8 mouse cellular contexts compared by ENCODE assay signal in the genomic region with DNA sequence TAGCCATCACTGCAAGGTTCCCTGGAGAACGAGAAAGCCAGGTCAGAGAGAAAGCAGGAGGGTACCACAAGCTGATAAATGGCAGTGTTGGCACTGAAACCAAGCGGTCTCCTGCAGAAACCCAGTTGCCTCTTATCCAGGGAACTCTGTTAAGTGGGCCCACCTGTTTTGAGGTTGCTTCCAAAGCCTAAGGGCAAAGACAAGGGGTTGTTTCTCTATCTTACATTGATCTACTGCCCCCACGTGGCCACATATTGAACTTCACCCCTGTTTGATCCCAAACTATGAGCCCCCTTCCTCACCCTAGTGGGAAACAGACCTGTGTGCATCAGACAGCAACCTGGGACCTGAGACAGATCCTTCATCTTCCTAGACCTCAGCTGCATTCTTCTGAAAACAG. TPM values are rescaled to one million over a fixed set of nuclear protein-coding genes. Genes with fewer than 3 reads are reported as not detected.
DNase-seq lines count a peak whose midpoint lies in the region; ATAC-seq and TF ChIP-seq lines count a peak whose summit lies in the region.

No protein-coding gene starts in this region.

- 25% methylated on average over 3 of the region's 3 CpGs for WGBS in heart, adult 2 months
- 29% methylated on average over 3 of the region's 3 CpGs for WGBS in heart, embryonic 12.5 days
- 29% methylated on average over 3 of the region's 3 CpGs for WGBS in midbrain, embryonic 12.5 days
- 18% methylated on average over 3 of the region's 3 CpGs for WGBS in stomach, postnatal 0 days

- H3K4me3 ChIP-seq in heart, adult 2 months: no peak overlapping the region
- H3K4me3 ChIP-seq in heart, embryonic 12.5 days: no peak overlapping the region
- H3K4me3 ChIP-seq in midbrain, embryonic 12.5 days: no peak overlapping the region
- H3K4me3 ChIP-seq in stomach, postnatal 0 days (ENCODE audit: low read depth, low read length): no peak overlapping the region

- no peaks in the 10 kb centered on the region for H3K36me3 ChIP-seq in heart, adult 2 months (ENCODE audit: control insufficient read depth, insufficient read depth, low read length)
- H3K36me3 ChIP-seq in heart, embryonic 12.5 days: no peaks in the 10 kb centered on the region
- H3K36me3 ChIP-seq in midbrain, embryonic 12.5 days: no peaks in the 10 kb centered on the region
- no peaks in the 10 kb centered on the region for H3K36me3 ChIP-seq in stomach, postnatal 0 days (ENCODE audit: control insufficient read depth, insufficient read depth, low read length)

- no peak overlapping the region for H3K27ac ChIP-seq in heart, adult 2 months
- no peak overlapping the region for H3K27ac ChIP-seq in heart, embryonic 12.5 days (ENCODE audit: poor library complexity, severe bottlenecking)
- H3K27ac ChIP-seq in midbrain, embryonic 12.5 days (replicated peaks): no peak overlapping the region
- no peak overlapping the region for H3K27ac ChIP-seq in stomach, postnatal 0 days (replicated peaks)

- peak; percentile 47 to 75 for DNase-seq in heart, adult 2 months
- DNase-seq in c-Kit-positive CD71-negative TER-119-negative erythroid progenitor cells, embryonic 14.5 days (ENCODE audit: low read depth): peak; percentile 50
- peak; percentile 77 for DNase-seq in induced T-regulatory cell, adult 2 months (ENCODE audit: low read depth)
- peak; percentile 29 to 54 for DNase-seq in left cerebral cortex, adult 8-10 months (ENCODE audit: low spot score in 2 of 2)
- DNase-seq in stomach, postnatal 0 days (ENCODE audit: low spot score): peak; percentile 66

- 0 out of 2 replicates have a peak, but pooled peaks cover 5% of the 10 kb centered on the region for H3K9me3 ChIP-seq in heart, embryonic 12.5 days (replicated peaks)
- H3K9me3 ChIP-seq in midbrain, embryonic 12.5 days: 0 out of 2 replicates have a peak, but pooled peaks cover 4% of the 10 kb centered on the region
- H3K9me3 ChIP-seq in stomach, postnatal 0 days (ENCODE audit: control insufficient read depth, low read length): no peaks in the 10 kb centered on the region

- peak; percentile 88 for TF ChIP-seq CTCF in heart, adult 2 months (IDR thresholded peaks at IDR 0.05)
- peak; percentile 88 for TF ChIP-seq CTCF in stomach, postnatal 0 days (IDR thresholded peaks at IDR 0.05; ENCODE audit: low read depth)

- no peaks in the 10 kb centered on the region for H3K79me2 ChIP-seq in heart, adult 2 months (replicated peaks; ENCODE audit: control insufficient read depth, insufficient read depth, low read length)

- H3K27me3 ChIP-seq in heart, adult 2 months (ENCODE audit: control insufficient read depth, insufficient read depth, low read length): no peaks in the 10 kb centered on the region
- H3K27me3 ChIP-seq in heart, embryonic 12.5 days (replicated peaks): no peaks in the 10 kb centered on the region; the same call in 1 of the 2 replicates
- H3K27me3 ChIP-seq in midbrain, embryonic 12.5 days: peaks cover 7% of the 10 kb centered on the region; the same call in 1 of the 2 replicates
- no peaks in the 10 kb centered on the region for H3K27me3 ChIP-seq in stomach, postnatal 0 days (ENCODE audit: control insufficient read depth, insufficient read depth, low read length)

- ATAC-seq in heart, embryonic 12.5 days (ENCODE audit: insufficient number of reproducible peaks, low FRiP score): no peak
- ATAC-seq in frontal cortex, adult (ENCODE audit: low TSS enrichment): peak; percentile 57
- peak; percentile 30; the same call in 1 of the 2 replicates for ATAC-seq in midbrain, embryonic 12.5 days (ENCODE audit: low FRiP score, low read depth)
- ATAC-seq in stomach, postnatal 0 days (ENCODE audit: low FRiP score, low TSS enrichment): no peak

- TF ChIP-seq EP300 in heart, adult 2 months (IDR thresholded peaks at IDR 0.05; ENCODE audit: insufficient read depth, low read depth, low read length): 0 out of 2 replicates have a peak, but pooled peaks have one; percentile 49
- TF ChIP-seq EP300 in stomach, postnatal 0 days (optimal IDR thresholded peaks at IDR 0.05): no peak

- intact Hi-C loops in heart, adult 2 months (cut with DNase I): loop anchor here (1.0 kb wide), 2 partner anchors 42 to 195 kb away; partner anchors contain the start of gene Tcf7l1

- TF ChIP-seq POLR2A in heart, adult 2 months (IDR thresholded peaks at IDR 0.05; ENCODE audit: insufficient read depth, low read depth, low read length): no peak

- no peak overlapping the region for H3K9ac ChIP-seq in heart, adult 2 months (ENCODE audit: low read depth, low read length)
- no peak overlapping the region for H3K9ac ChIP-seq in heart, embryonic 12.5 days
- no peak overlapping the region for H3K9ac ChIP-seq in midbrain, embryonic 12.5 days (replicated peaks)
- H3K9ac ChIP-seq in stomach, postnatal 0 days (ENCODE audit: low read length): no peak overlapping the region

- no peaks in the 10 kb centered on the region; the same call in 1 of the 2 replicates for H3K4me1 ChIP-seq in heart, adult 2 months (ENCODE audit: control insufficient read depth, insufficient read depth, low read length)
- H3K4me1 ChIP-seq in heart, embryonic 12.5 days (replicated peaks): 0 out of 2 replicates have a peak, but pooled peaks cover under 1% of the 10 kb centered on the region
- 0 out of 2 replicates have a peak, but pooled peaks cover 2% of the 10 kb centered on the region for H3K4me1 ChIP-seq in midbrain, embryonic 12.5 days
- no peaks in the 10 kb centered on the region for H3K4me1 ChIP-seq in stomach, postnatal 0 days (replicated peaks; ENCODE audit: control insufficient read depth, insufficient read depth)

- H3K4me2 ChIP-seq in heart, embryonic 12.5 days: no peak overlapping the region
- H3K4me2 ChIP-seq in midbrain, embryonic 12.5 days (replicated peaks): no peak overlapping the region
- H3K4me2 ChIP-seq in stomach, postnatal 0 days (replicated peaks; ENCODE audit: low read depth): no peak overlapping the region

RNA-seq across cellular contexts. Expression of gene Tcf7l1, which starts 42.2 kb away (rescaled TPM):
- 10 to 100 TPM in 1 of 2 experiments, 1 to 10 TPM in 1; 8.8 to 10.0 TPM for total RNA-seq in heart, adult 2 months (2021)
- 10.6 and 17.7 TPM in 2 replicates for polyA plus RNA-seq in heart, adult 2 months (2012; rRNA removed)
- 18.5 and 20.2 TPM in 2 replicates for polyA plus RNA-seq in heart, embryonic 12.5 days (2016; fragmentation: Nextera tagmentation; extraction: Ambion mirVana)
- total RNA-seq in left cerebral cortex, adult 8-10 months (2022): 1 to 10 TPM; 3.1 to 4.6 (median 4.1) TPM
- polyA plus RNA-seq in midbrain, embryonic 12.5 days (2016; fragmentation: Nextera tagmentation; extraction: Ambion mirVana): 18.2 and 21.7 TPM in 2 replicates
- polyA plus RNA-seq in stomach, postnatal 0 days (2015; fragmentation: Nextera tagmentation; extraction: Ambion mirVana): 11.1 and 12.2 TPM in 2 replicates

Comparison
In these comparisons a context has a peak if more than half of its experiments do, and no peak if none do; other contexts are left out.
1. ATAC-seq: peak in frontal cortex, adult (single experiment) and midbrain, embryonic 12.5 days (single experiment); none in heart, embryonic 12.5 days (single experiment) and stomach, postnatal 0 days (single experiment).
2. Peak in every context shown above with its lines, with median percentiles within 50 percentile points of each other: DNase-seq.